Mouse (Mus musculus) cortical plate, adult 2 months (tissue): ENCODE results near the gene Egln2.

ENCODE experiments used
- CTCF ChIP-seq: fragments of 200-500 bp; IDR thresholded peaks from 2 replicates; pipeline ENCODE4 v1.5.1; 2011; ENCODE audit warnings: mild to moderate bottlenecking, control low read depth, low read length; ENCODE audit not compliant: insufficient read depth; ENCODE audit errors: extremely low read depth
- POLR2A ChIP-seq: fragments of 200-500 bp; IDR thresholded peaks from 2 replicates; pipeline ENCODE4 v1.6.1; 2011; ENCODE audit warnings: mild to moderate bottlenecking, low read length, control low read depth; ENCODE audit not compliant: insufficient read depth; ENCODE audit errors: extremely low read depth

GRCm38 (mm10) chr7:27178324-27179216, 12.0 kb upstream of the Egln2 start, which contains the start of gene Rab4b:
- TF ChIP-seq CTCF (peak; percentile 26), POLR2A (peak; percentile 70)
